Mouse (Mus musculus) C2C12 (cell line): ENCODE measurements at regions not wholly inside any gene's neighbourhood (a gene's known extent, or its start where the extent isn't known, plus 50 kb on each side); places are given as distances from the start of the nearest gene placed in this dataset.

ENCODE experiments used
- H3K27me3 ChIP-seq: one replicate; pipeline ENCODE4 v1.6.1; 2011; ENCODE audit not compliant: control insufficient read depth, insufficient read depth, insufficient read length
- H3K36me3 ChIP-seq: one replicate; pipeline ENCODE4 v1.6.1; 2011; ENCODE audit not compliant: control insufficient read depth, insufficient read depth
- H3K4me3 ChIP-seq: one replicate; pipeline ENCODE4 v1.5.1; 2011; ENCODE audit warnings: mild to moderate bottlenecking, control low read depth; ENCODE audit not compliant: poor library complexity, insufficient read depth, severe bottlenecking
- H3K79me2 ChIP-seq: one replicate; pipeline ENCODE4 v1.6.1; 2011; ENCODE audit not compliant: control insufficient read depth, insufficient read depth
- H3K79me3 ChIP-seq: one replicate; pipeline ENCODE4 v1.6.1; 2011; ENCODE audit warnings: low read depth, control low read depth
- H3ac ChIP-seq: one replicate; pipeline ENCODE3; 2011; ENCODE audit warnings: low read depth; ENCODE audit not compliant: control insufficient read depth, insufficient read length
- CEBPB ChIP-seq: IDR thresholded peaks from one replicate; pipeline ENCODE4 v1.6.1; 2011; ENCODE audit warnings: low read depth, mild to moderate bottlenecking, control low read depth, moderate library complexity
- CTCF ChIP-seq: IDR thresholded peaks from one replicate; pipeline ENCODE4 v1.5.1; 2011; ENCODE audit not compliant: control insufficient read depth, insufficient read depth, insufficient read length
- FOSL1 ChIP-seq: IDR thresholded peaks from one replicate; pipeline ENCODE4 v1.8.0; 2011; ENCODE audit warnings: mild to moderate bottlenecking, low read length; ENCODE audit not compliant: poor library complexity, insufficient read depth, severe bottlenecking
- MAX ChIP-seq: IDR thresholded peaks from one replicate; pipeline ENCODE4 v1.6.1; 2011; ENCODE audit warnings: mild to moderate bottlenecking, control low read depth
- MYOD1 ChIP-seq: IDR thresholded peaks from one replicate; pipeline ENCODE4 v1.6.1; 2011; ENCODE audit warnings: low read depth; ENCODE audit not compliant: control insufficient read depth, insufficient read length
- MYOG ChIP-seq: IDR thresholded peaks from one replicate; pipeline ENCODE4 v1.6.1; 2011; ENCODE audit not compliant: control insufficient read depth, insufficient read length; ENCODE audit errors: extremely low read depth
- USF1 ChIP-seq: IDR thresholded peaks from one replicate; pipeline ENCODE4 v1.6.1; 2011; ENCODE audit warnings: low read depth, mild to moderate bottlenecking, control low read depth, moderate library complexity

DNA sequence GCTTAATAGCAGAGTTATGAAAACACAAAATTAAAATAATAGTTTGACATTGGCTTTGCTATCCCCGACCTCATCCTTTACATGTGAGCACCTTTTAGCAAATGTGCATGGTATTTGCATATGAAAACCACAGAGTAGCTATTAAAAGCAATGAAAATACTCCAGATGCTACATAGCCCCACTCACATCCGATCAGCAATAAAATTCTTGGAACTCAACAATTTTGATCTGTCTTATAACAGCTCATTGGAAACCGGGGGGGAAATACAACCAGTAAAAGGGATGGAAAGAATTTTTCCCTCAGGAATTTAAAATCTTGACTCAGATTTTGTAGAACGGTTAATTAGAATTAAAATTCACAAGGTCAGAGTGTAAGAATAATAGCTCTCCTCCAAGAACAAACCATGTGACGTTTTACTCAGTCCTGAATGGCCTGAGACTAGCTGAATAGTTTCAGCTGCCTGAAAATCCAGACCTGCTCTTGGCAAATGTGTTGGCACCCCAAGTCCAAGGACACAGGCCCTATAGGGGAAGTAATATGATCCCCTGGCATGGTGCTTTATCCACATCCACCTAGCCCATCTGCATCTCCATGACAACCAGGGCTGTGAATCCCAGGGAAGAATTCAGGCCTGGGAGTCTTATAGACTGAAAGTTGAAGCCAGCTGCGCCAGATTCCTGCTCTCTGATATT, 370.9 kb downstream of the Tns3 start:
- H3K27me3 ChIP-seq, result no peaks in the 10 kb centered on the region

DNA sequence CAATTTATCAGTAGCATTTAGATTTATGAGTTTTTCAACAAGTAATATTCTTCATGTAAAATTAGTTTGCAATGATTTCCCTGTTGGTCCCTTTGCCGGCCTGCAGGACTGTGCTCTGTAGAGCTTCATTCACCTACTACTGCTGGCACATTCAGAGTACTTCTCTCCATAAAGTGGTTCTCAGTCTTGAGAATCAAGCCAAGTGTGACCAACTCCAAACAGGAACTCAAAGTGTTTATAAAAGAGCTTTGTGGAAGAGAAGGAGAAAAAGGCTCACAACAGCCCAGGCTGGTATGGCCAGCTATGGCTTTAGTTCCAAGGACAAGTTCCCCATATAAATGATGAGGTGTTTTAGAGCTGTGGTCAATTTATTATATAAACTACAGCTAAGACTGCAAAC, 379.1 kb downstream of the Tns3 start:
- Histone ChIP-seq H3K79me3 (no peaks in the 10 kb centered on the region), H3ac (no peak overlapping the region), H3K27me3 (no peaks in the 10 kb centered on the region), H3K36me3 (no peaks in the 10 kb centered on the region), H3K4me3 (no peak overlapping the region), H3K79me2 (no peaks in the 10 kb centered on the region)
- TF ChIP-seq CTCF (no peak), MAX (no peak), MYOD1 (no peak), MYOG (no peak), CEBPB (no peak), FOSL1 (no peak), USF1 (no peak)

More for the DNA sequence above, 370.9 kb downstream of the Tns3 start:
- no peak for TF ChIP-seq MYOD1
- TF ChIP-seq CTCF, result no peak
- no peak for TF ChIP-seq CEBPB
- no peak for TF ChIP-seq MYOG
- no peak for TF ChIP-seq FOSL1
- TF ChIP-seq USF1, result no peak
- TF ChIP-seq MAX, result no peak
- Histone ChIP-seq H3ac (no peak overlapping the region), H3K4me3 (no peak overlapping the region), H3K79me3 (no peaks in the 10 kb centered on the region), H3K79me2 (no peaks in the 10 kb centered on the region), H3K36me3 (no peaks in the 10 kb centered on the region)

DNA sequence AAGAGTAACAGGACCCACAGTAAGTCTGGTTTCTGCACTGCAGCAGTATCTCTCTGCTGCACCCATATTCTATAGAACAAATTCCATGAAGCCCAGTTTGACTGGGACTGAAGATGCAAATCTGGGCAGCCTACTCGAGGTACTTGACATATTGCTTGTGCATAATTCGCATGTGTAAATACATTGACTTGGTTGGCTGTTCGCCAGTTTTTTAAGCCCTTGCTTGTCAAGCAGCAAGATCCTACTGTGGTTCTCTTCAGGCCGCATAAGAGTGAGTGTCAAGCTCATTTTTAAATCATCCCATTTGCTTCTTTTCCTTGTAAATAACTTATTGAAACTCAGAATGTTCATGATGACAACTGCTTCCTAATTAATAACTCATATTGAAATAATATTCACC, 389.1 kb downstream of the Tns3 start:
- H3K36me3 ChIP-seq, result no peaks in the 10 kb centered on the region
- H3K79me2 ChIP-seq, result no peaks in the 10 kb centered on the region
- no peaks in the 10 kb centered on the region for H3K79me3 ChIP-seq
- H3ac ChIP-seq, result no peak overlapping the region
- TF ChIP-seq MYOD1, result no peak
- TF ChIP-seq MAX, result no peak
- no peak for TF ChIP-seq CTCF
- no peak for TF ChIP-seq FOSL1
- TF ChIP-seq USF1, result no peak
- no peak for TF ChIP-seq MYOG
- no peak for TF ChIP-seq CEBPB
- no peak overlapping the region for H3K4me3 ChIP-seq
- H3K27me3 ChIP-seq, result no peaks in the 10 kb centered on the region

DNA sequence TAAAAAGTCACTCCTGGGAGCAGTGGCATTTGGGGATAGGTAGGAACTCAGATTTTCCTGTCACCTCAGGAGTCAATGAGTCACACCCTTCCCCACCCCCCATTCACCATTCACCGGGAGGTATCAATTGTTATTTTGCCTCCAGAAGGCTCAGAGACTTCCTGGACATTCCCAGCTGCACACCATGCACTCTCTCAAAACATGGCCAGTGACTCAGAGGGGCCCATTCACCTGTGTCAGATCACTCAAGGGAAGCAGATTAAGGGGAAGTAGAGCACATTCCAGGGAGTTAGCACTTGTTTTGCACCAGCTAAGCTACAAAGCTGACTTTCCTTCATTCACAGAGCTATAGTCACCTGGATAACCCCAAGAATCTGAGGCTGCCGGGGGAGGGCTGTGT, 395.2 kb downstream of the Tns3 start:
- no peaks in the 10 kb centered on the region for H3K79me2 ChIP-seq
- H3K27me3 ChIP-seq, result no peaks in the 10 kb centered on the region
- H3ac ChIP-seq, result no peak overlapping the region
- no peaks in the 10 kb centered on the region for H3K79me3 ChIP-seq
- TF ChIP-seq CEBPB (no peak), CTCF (no peak), FOSL1 (no peak), MYOD1 (no peak), MAX (no peak), MYOG (no peak), USF1 (no peak)
- H3K36me3 ChIP-seq, result no peaks in the 10 kb centered on the region
- no peak overlapping the region for H3K4me3 ChIP-seq

DNA sequence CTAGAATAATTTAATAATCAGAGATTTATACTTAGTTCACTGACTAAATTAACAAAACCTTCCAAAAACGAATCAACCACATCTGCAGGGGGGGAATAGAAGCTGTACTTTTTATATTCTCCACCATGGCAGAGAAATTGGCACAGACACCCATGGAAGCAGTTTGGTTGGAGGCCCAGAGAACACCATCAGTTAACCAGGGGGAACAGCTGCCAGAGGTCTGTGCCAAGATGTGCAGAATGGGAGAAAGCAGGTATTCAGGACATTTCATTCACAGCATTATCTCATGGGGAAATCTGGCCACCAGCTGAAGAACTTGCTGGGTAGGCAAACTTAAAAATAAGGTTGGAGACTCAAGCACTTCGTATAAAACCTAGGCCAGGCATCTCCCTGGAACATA, 410.3 kb downstream of the Tns3 start:
- TF ChIP-seq FOSL1 (no peak), CTCF (no peak), CEBPB (no peak), MYOD1 (no peak), MAX (no peak), USF1 (no peak), MYOG (no peak)
- H3K79me2 ChIP-seq, result no peaks in the 10 kb centered on the region
- H3K36me3 ChIP-seq, result no peaks in the 10 kb centered on the region
- H3K27me3 ChIP-seq, result no peaks in the 10 kb centered on the region
- no peaks in the 10 kb centered on the region for H3K79me3 ChIP-seq
- no peak overlapping the region for H3ac ChIP-seq
- H3K4me3 ChIP-seq, result no peak overlapping the region
